Mouse (Mus musculus) hindbrain, postnatal 0 days (tissue): ENCODE data around the gene Gnaq. TPM values are rescaled to one million over a fixed set of nuclear protein-coding genes. Genes with fewer than 3 reads are reported as not detected.

ENCODE experiments used
- ATAC-seq: fragments of 200-750 bp; cut with Nextera tagmentation; 2 replicates; pipeline ENCODE4 v1.8.0; 2017; ENCODE audit warnings: mild to moderate bottlenecking, moderate TSS enrichment, moderate library complexity
- DNase-seq: peaks from one replicate; pipeline ENCODE4 v3.0.0-alpha.2; 2015; ENCODE audit warnings: low spot score
- H3K27ac ChIP-seq: fragments of 300-500 bp; sonication (generic); 2 replicates; pipeline ENCODE4 v1.5.1; 2014; ENCODE audit warnings: mild to moderate bottlenecking
- H3K27me3 ChIP-seq: fragments of 300-500 bp; sonication (generic); 2 replicates; pipeline ENCODE4 v1.6.1; 2014; ENCODE audit warnings: low read length, mixed read lengths; ENCODE audit not compliant: insufficient read depth
- H3K36me3 ChIP-seq: fragments of 300-500 bp; sonication (generic); 2 replicates; pipeline ENCODE4 v1.6.1; 2014; ENCODE audit warnings: low read length, mixed read lengths; ENCODE audit not compliant: insufficient read depth
- H3K4me1 ChIP-seq: fragments of 300-500 bp; sonication (generic); 2 replicates; pipeline ENCODE4 v1.6.1; 2014; ENCODE audit warnings: antibody characterized with exemption, low read length, mixed read lengths; ENCODE audit not compliant: insufficient read depth
- H3K4me2 ChIP-seq: fragments of 300-500 bp; sonication (generic); 2 replicates; pipeline ENCODE4 v1.6.1; 2014; ENCODE audit warnings: low read depth, mild to moderate bottlenecking, low read length, moderate library complexity, mixed read lengths
- H3K4me3 ChIP-seq: fragments of 300-500 bp; sonication (generic); 2 replicates; pipeline ENCODE4 v1.5.1; 2014; ENCODE audit warnings: low read length
- H3K9ac ChIP-seq: fragments of 300-500 bp; sonication (generic); replicated peaks from 2 replicates; pipeline ENCODE4 v1.6.1; 2014; ENCODE audit warnings: mild to moderate bottlenecking, low read length, moderate library complexity, mixed read lengths
- H3K9me3 ChIP-seq: fragments of 300-500 bp; sonication (generic); 2 replicates; pipeline ENCODE4 v1.6.1; 2016; ENCODE audit warnings: low read length, mixed read lengths
- CTCF ChIP-seq: IDR thresholded peaks from 2 replicates; pipeline ENCODE4 v1.5.1; 2016; ENCODE audit warnings: antibody characterized with exemption, control low read depth, low read depth
- WGBS: fragments of 180-500 bp; shearing (Covaris S2); extraction: QIAGEN DNeasy Blood & Tissue Kit; methylation state at CpG from one replicate; pipeline ENCODE4 v1.1.7; 2014; 5-methylcytosine and 5-hydroxymethylcytosine counted together
- polyA plus RNA-seq: library from polyadenylated mRNA; unstranded; fragments of >200 nt; fragmentation: Nextera tagmentation; extraction: Ambion mirVana; gene quantifications from 2 replicates; pipeline ENCODE4 v1.2.1, GENCODE M21; 2015
- total RNA-seq: library from RNA; depleted of rRNA; stranded (reverse); fragments of >200 nt; gene quantifications from 2 replicates; pipeline ENCODE4 v1.2.3, GENCODE M21; 2014

Gene Gnaq
- total and polyA plus RNA-seq, 2 experiments from 2014 or later, result 85.7 to 101 TPM

- H3K4me3 ChIP-seq, result no peak overlapping the region
- 0 out of 2 replicates have a peak, but pooled peaks have one; percentile 24 for ATAC-seq
- H3K4me1 ChIP-seq, result peaks cover 22% of the 10 kb centered on the region
- H3K27ac ChIP-seq, result no peak overlapping the region
- no peaks in the 10 kb centered on the region for H3K36me3 ChIP-seq
- H3K4me2 ChIP-seq, result no peak overlapping the region
- DNase-seq, result peak; percentile 18
- no peaks in the 10 kb centered on the region for H3K9me3 ChIP-seq
- TF ChIP-seq CTCF, result no peak
- no peak overlapping the region for H3K9ac ChIP-seq
- WGBS, result 67% methylated on average over 7 of the region's 7 CpGs
- H3K27me3 ChIP-seq, result no peaks in the 10 kb centered on the region
Observed at GRCm38 (mm10) chr19:16287971-16288370, 155.3 kb downstream of the Gnaq start.

- ATAC-seq, result no peak
- no peak for TF ChIP-seq CTCF
- no peak overlapping the region for H3K27ac ChIP-seq
- H3K9ac ChIP-seq, result no peak overlapping the region
- 80% methylated on average over 3 of the region's 3 CpGs for WGBS
- H3K9me3 ChIP-seq, result no peaks in the 10 kb centered on the region
- H3K27me3 ChIP-seq, result no peaks in the 10 kb centered on the region
- H3K36me3 ChIP-seq, result no peaks in the 10 kb centered on the region
- H3K4me2 ChIP-seq, result no peak overlapping the region
- no peak for DNase-seq
- H3K4me3 ChIP-seq, result no peak overlapping the region
- H3K4me1 ChIP-seq, result peaks cover 18% of the 10 kb centered on the region
Observed at GRCm38 (mm10) chr19:16291088-16291487, 158.5 kb downstream of the Gnaq start.

- Histone ChIP-seq H3K9ac (no peak overlapping the region), H3K27ac (peak overlapping the region; percentile 32; the same call in 1 of the 2 replicates), H3K36me3 (no peaks in the 10 kb centered on the region), H3K4me3 (no peak overlapping the region), H3K4me2 (no peak overlapping the region), H3K27me3 (no peaks in the 10 kb centered on the region), H3K4me1 (peaks cover 14% of the 10 kb centered on the region), H3K9me3 (no peaks in the 10 kb centered on the region)
- DNase-seq (peak; percentile 37), ATAC-seq (peak; percentile 57)
- 58% methylated on average over 2 of the region's 2 CpGs for WGBS
- no peak for TF ChIP-seq CTCF
Observed at GRCm38 (mm10) chr19:16292056-16292608, 159.5 kb downstream of the Gnaq start.

GRCm38 (mm10) chr19:16292978-16293377 lies 160.3 kb downstream of the Gnaq start:
- DNase-seq (no peak), ATAC-seq (no peak)
- Histone ChIP-seq H3K4me2 (no peak overlapping the region), H3K9ac (no peak overlapping the region), H3K27ac (no peak overlapping the region), H3K27me3 (no peaks in the 10 kb centered on the region), H3K9me3 (no peaks in the 10 kb centered on the region), H3K4me1 (peaks cover 10% of the 10 kb centered on the region), H3K4me3 (no peak overlapping the region), H3K36me3 (no peaks in the 10 kb centered on the region)
- TF ChIP-seq CTCF, result no peak
- WGBS, result 91% methylated on average over 1 of the region's 1 CpGs

- Histone ChIP-seq H3K36me3 (no peaks in the 10 kb centered on the region), H3K27me3 (no peaks in the 10 kb centered on the region), H3K4me2 (no peak overlapping the region), H3K9me3 (no peaks in the 10 kb centered on the region), H3K4me1 (no peaks in the 10 kb centered on the region), H3K4me3 (no peak overlapping the region), H3K9ac (no peak overlapping the region), H3K27ac (no peak overlapping the region)
- WGBS, result 88% methylated on average over 4 of the region's 4 CpGs
- DNase-seq, result no peak
- TF ChIP-seq CTCF, result no peak
- no peak for ATAC-seq
Observed at GRCm38 (mm10) chr19:16300413-16300812, 167.8 kb downstream of the Gnaq start.

GRCm38 (mm10) chr19:16301336-16301735 lies 168.7 kb downstream of the Gnaq start:
- Histone ChIP-seq H3K4me2 (no peak overlapping the region), H3K36me3 (no peaks in the 10 kb centered on the region), H3K27me3 (no peaks in the 10 kb centered on the region), H3K4me3 (no peak overlapping the region), H3K9me3 (no peaks in the 10 kb centered on the region), H3K9ac (no peak overlapping the region), H3K4me1 (no peaks in the 10 kb centered on the region), H3K27ac (no peak overlapping the region)
- no peak for TF ChIP-seq CTCF
- no peak for ATAC-seq
- DNase-seq, result no peak
- WGBS, result 67% methylated on average over 7 of the region's 7 CpGs

- ATAC-seq (no peak), DNase-seq (no peak)
- Histone ChIP-seq H3K4me2 (no peak overlapping the region), H3K4me3 (no peak overlapping the region), H3K36me3 (no peaks in the 10 kb centered on the region), H3K9me3 (no peaks in the 10 kb centered on the region), H3K9ac (no peak overlapping the region), H3K27ac (no peak overlapping the region), H3K4me1 (no peaks in the 10 kb centered on the region), H3K27me3 (no peaks in the 10 kb centered on the region)
- TF ChIP-seq CTCF, result no peak
Observed at GRCm38 (mm10) chr19:16309031-16309430, 176.4 kb downstream of the Gnaq start.
